Mouse (Mus musculus) telencephalon, adult 2 months (tissue): ENCODE measurements at regions not wholly inside any gene's neighbourhood (a gene's known extent, or its start where the extent isn't known, plus 50 kb on each side); places are given as distances from the start of the nearest gene placed in this dataset.

ENCODE experiments used
- DNase-seq: peaks from one replicate; pipeline ENCODE4 v3.0.0-alpha.2; 2011; ENCODE audit warnings: low read depth, low spot score

- no peak for DNase-seq
Observed at GRCm38 (mm10) chr15:40223272-40223671, 89.1 kb downstream of the 9330182O14Rik start.

GRCm38 (mm10) chr15:40241764-40242163 lies 107.6 kb downstream of the 9330182O14Rik start:
- DNase-seq = no peak

GRCm38 (mm10) chr15:40248966-40249365 lies 114.8 kb downstream of the 9330182O14Rik start:
- no peak for DNase-seq

- no peak for DNase-seq
Observed at GRCm38 (mm10) chr15:40259433-40259832, 125.3 kb downstream of the 9330182O14Rik start.

- DNase-seq = no peak
Observed at GRCm38 (mm10) chr15:40279021-40279420, 144.9 kb downstream of the 9330182O14Rik start.

- DNase-seq = peak; percentile 12
Observed at GRCm38 (mm10) chr15:40280551-40280950, 146.4 kb downstream of the 9330182O14Rik start.

GRCm38 (mm10) chr15:40281078-40281720 lies 147.0 kb downstream of the 9330182O14Rik start:
- DNase-seq = no peak

GRCm38 (mm10) chr15:40291602-40292001 lies 157.4 kb downstream of the 9330182O14Rik start:
- DNase-seq = no peak

GRCm38 (mm10) chr15:40312226-40312625 lies 178.1 kb downstream of the 9330182O14Rik start:
- DNase-seq = no peak

GRCm38 (mm10) chr15:40339746-40340145 lies 205.6 kb downstream of the 9330182O14Rik start:
- peak; percentile 60 for DNase-seq

- no peak for DNase-seq
Observed at GRCm38 (mm10) chr15:40340269-40340668, 206.1 kb downstream of the 9330182O14Rik start.

- DNase-seq = no peak
Observed at GRCm38 (mm10) chr15:40351473-40351872, 217.3 kb downstream of the 9330182O14Rik start.

GRCm38 (mm10) chr15:40354802-40355487 lies 220.8 kb downstream of the 9330182O14Rik start:
- no peak for DNase-seq

GRCm38 (mm10) chr15:40356096-40356495 lies 221.9 kb downstream of the 9330182O14Rik start:
- DNase-seq = no peak

- DNase-seq = no peak
Observed at GRCm38 (mm10) chr15:40358341-40358740, 224.2 kb downstream of the 9330182O14Rik start.

- DNase-seq = no peak
Observed at GRCm38 (mm10) chr15:40361849-40362533, 227.8 kb downstream of the 9330182O14Rik start.

GRCm38 (mm10) chr15:40364221-40364621 lies 230.1 kb downstream of the 9330182O14Rik start:
- DNase-seq = no peak

- no peak for DNase-seq
Observed at GRCm38 (mm10) chr15:40365613-40366012, 231.4 kb downstream of the 9330182O14Rik start.

GRCm38 (mm10) chr15:40367026-40367425 lies 232.9 kb downstream of the 9330182O14Rik start:
- DNase-seq = peak; percentile 51

GRCm38 (mm10) chr15:40368746-40369145 lies 234.6 kb downstream of the 9330182O14Rik start:
- no peak for DNase-seq

- no peak for DNase-seq
Observed at GRCm38 (mm10) chr15:40371486-40371885, 237.3 kb downstream of the 9330182O14Rik start.

GRCm38 (mm10) chr15:40386526-40386925 lies 252.4 kb downstream of the 9330182O14Rik start:
- no peak for DNase-seq

- no peak for DNase-seq
Observed at GRCm38 (mm10) chr15:40387746-40388145, 253.6 kb downstream of the 9330182O14Rik start.
